In the genomic region with DNA sequence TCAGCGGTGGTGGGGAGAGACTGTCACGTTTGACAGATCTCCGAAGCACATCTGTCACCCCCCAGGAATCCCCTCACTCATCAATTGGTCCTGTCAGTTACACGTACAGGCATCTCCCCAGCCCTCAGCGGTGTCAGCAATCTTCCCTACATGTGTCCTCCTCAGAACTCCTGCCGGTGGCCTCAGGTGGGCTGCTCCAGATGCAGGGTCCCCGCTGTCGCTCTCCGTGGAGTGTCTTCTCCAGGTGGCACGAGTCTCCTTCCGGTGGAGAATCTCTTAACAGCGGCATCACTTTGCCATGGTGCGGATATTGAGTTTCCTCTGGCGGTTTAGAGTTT, we compare ENCODE assay signal across 12 mouse cellular contexts. TPM values are rescaled to one million over a fixed set of nuclear protein-coding genes. Genes with fewer than 3 reads are reported as not detected.
A peak's percentile ranks its signal among the peaks of the same experiment; 100 is the strongest.
DNase-seq lines count a peak whose midpoint lies in the region; ATAC-seq and TF ChIP-seq lines count a peak whose summit lies in the region.
"Had no signal": no experiment of that assay in that cellular context is flagged by ENCODE, and none has a peak within 500 bp of the region (broad histone marks: within the 10 kb centered on the region; RNA-seq: fewer than 3 reads in every experiment).

No protein-coding gene starts in this region.

- no peak overlapping the region for H3K9ac ChIP-seq in kidney, postnatal 0 days (ENCODE audit: low read depth, low read length)
- H3K9ac ChIP-seq in hindbrain, embryonic 14.5 days = no peak overlapping the region
- H3K9ac ChIP-seq in midbrain, postnatal 0 days (replicated peaks; ENCODE audit: low read length, poor library complexity, severe bottlenecking) = no peak overlapping the region
- H3K9ac ChIP-seq: heart, embryonic 12.5 days had no signal

- no peaks in the 10 kb centered on the region for H3K36me3 ChIP-seq in kidney, postnatal 0 days (ENCODE audit: insufficient read depth, low read length)
- no peaks in the 10 kb centered on the region for H3K36me3 ChIP-seq in hindbrain, embryonic 14.5 days (replicated peaks; ENCODE audit: control insufficient read depth, insufficient read depth)
- no peaks in the 10 kb centered on the region for H3K36me3 ChIP-seq in midbrain, postnatal 0 days (ENCODE audit: insufficient read depth, low read length)
- H3K36me3 ChIP-seq: heart, embryonic 12.5 days had no signal

- TF ChIP-seq POLR2A in cortical plate, adult 2 months (IDR thresholded peaks at IDR 0.05; ENCODE audit: extremely low read depth, insufficient read depth, low read length) = no peak

- no peak for ATAC-seq in kidney, postnatal 0 days (replicated peaks; ENCODE audit: low FRiP score, low read depth)
- no peak; the same call in 1 of the 2 replicates for ATAC-seq in hindbrain, embryonic 14.5 days (ENCODE audit: low FRiP score)
- ATAC-seq in midbrain, postnatal 0 days (ENCODE audit: low FRiP score) = no peak

- H3K4me3 ChIP-seq in kidney, postnatal 0 days (replicated peaks; ENCODE audit: low read depth, low read length) = no peak overlapping the region
- peak overlapping the region; percentile 20; the same call in 1 of the 2 replicates for H3K4me3 ChIP-seq in cortical plate, adult 2 months (ENCODE audit: insufficient read depth, low read length)
- H3K4me3 ChIP-seq in hindbrain, embryonic 14.5 days (replicated peaks; ENCODE audit: low read length) = no peak overlapping the region
- H3K4me3 ChIP-seq in midbrain, postnatal 0 days (ENCODE audit: low read depth, low read length) = no peak overlapping the region
- H3K4me3 ChIP-seq: heart, embryonic 12.5 days had no signal

- H3K27ac ChIP-seq in kidney, postnatal 0 days = no peak overlapping the region
- peak overlapping the region; percentile 22; the same call in 1 of the 2 replicates for H3K27ac ChIP-seq in cortical plate, adult 2 months (ENCODE audit: insufficient read depth, low read length)
- peak overlapping the region; percentile 1; the same call in 1 of the 2 replicates for H3K27ac ChIP-seq in hindbrain, embryonic 14.5 days
- H3K27ac ChIP-seq in midbrain, postnatal 0 days (ENCODE audit: low read depth, low read length) = no peak overlapping the region

- H3K9me3 ChIP-seq in kidney, postnatal 0 days (replicated peaks; ENCODE audit: low read length) = no peaks in the 10 kb centered on the region
- H3K9me3 ChIP-seq in hindbrain, embryonic 14.5 days (ENCODE audit: control insufficient read depth, low read length) = no peaks in the 10 kb centered on the region
- H3K9me3 ChIP-seq in midbrain, postnatal 0 days (ENCODE audit: low read length) = no peaks in the 10 kb centered on the region
- H3K9me3 ChIP-seq: heart, embryonic 12.5 days had no signal

- no peak for DNase-seq in kidney, postnatal 0 days (ENCODE audit: low spot score)
- DNase-seq in kidney, postnatal 14 days = no peak
- DNase-seq in hindbrain, embryonic 14.5 days (ENCODE audit: low spot score) = no peak
- DNase-seq in midbrain, postnatal 0 days (ENCODE audit: low spot score) = no peak
- DNase-seq in MN1 (ENCODE audit: low spot score) = no peak
- no peak for DNase-seq in adrenal gland, adult 8-10 months
- DNase-seq: adrenal gland, postnatal 10 days had no signal

- no peaks in the 10 kb centered on the region for H3K27me3 ChIP-seq in kidney, postnatal 0 days (ENCODE audit: insufficient read depth, low read length)
- no peaks in the 10 kb centered on the region for H3K27me3 ChIP-seq in hindbrain, embryonic 14.5 days (ENCODE audit: control insufficient read depth, insufficient read depth, low read length)
- no peaks in the 10 kb centered on the region for H3K27me3 ChIP-seq in midbrain, postnatal 0 days (ENCODE audit: insufficient read depth, low read length)
- H3K27me3 ChIP-seq: CH12.LX; heart, embryonic 12.5 days had no signal

- peak overlapping the region; percentile 29; the same call in 1 of the 2 replicates for H3K4me2 ChIP-seq in kidney, postnatal 0 days (ENCODE audit: low read length)
- H3K4me2 ChIP-seq in hindbrain, embryonic 14.5 days (replicated peaks) = peak overlapping the region; percentile 24
- H3K4me2 ChIP-seq in midbrain, postnatal 0 days (ENCODE audit: low read depth, low read length, poor library complexity, severe bottlenecking) = peak overlapping the region; percentile 33
- H3K4me2 ChIP-seq: heart, embryonic 12.5 days; liver, embryonic 11.5 days had no signal

- H3K4me1 ChIP-seq in kidney, postnatal 0 days (replicated peaks; ENCODE audit: insufficient read depth, low read length) = no peaks in the 10 kb centered on the region
- no peaks in the 10 kb centered on the region for H3K4me1 ChIP-seq in cortical plate, adult 2 months (ENCODE audit: control insufficient read depth, insufficient read depth, low read length)
- no peaks in the 10 kb centered on the region for H3K4me1 ChIP-seq in hindbrain, embryonic 14.5 days (replicated peaks; ENCODE audit: control insufficient read depth, insufficient read depth, low read length)
- H3K4me1 ChIP-seq in midbrain, postnatal 0 days (ENCODE audit: insufficient read depth, low read length) = no peaks in the 10 kb centered on the region; the same call in 1 of the 2 replicates
- H3K4me1 ChIP-seq: heart, embryonic 12.5 days had no signal

- no peak for TF ChIP-seq CTCF in kidney, postnatal 0 days (IDR thresholded peaks at IDR 0.05; ENCODE audit: low read depth)
- TF ChIP-seq CTCF in cortical plate, adult 2 months (IDR thresholded peaks at IDR 0.05; ENCODE audit: extremely low read depth, insufficient read depth, low read length) = no peak
- TF ChIP-seq CTCF in midbrain, postnatal 0 days (IDR thresholded peaks at IDR 0.05) = no peak

- 35% methylated on average over 14 of the region's 14 CpGs for WGBS in kidney, postnatal 0 days
- 61% methylated on average over 14 of the region's 14 CpGs for WGBS in hindbrain, embryonic 14.5 days
- 62% methylated on average over 14 of the region's 14 CpGs for WGBS in midbrain, postnatal 0 days

RNA-seq across cellular contexts. Expression of gene Cntnap4, which starts 19.2 kb away (rescaled TPM):
- polyA plus RNA-seq in kidney, postnatal 0 days (2015; fragmentation: Nextera tagmentation; extraction: Ambion mirVana) = 0.03 and 0.09 TPM in 2 replicates
- polyA plus RNA-seq in cortical plate, adult 2 months (2012; rRNA removed) = 7.9 and 8.8 TPM in 2 replicates
- polyA plus RNA-seq in hindbrain, embryonic 14.5 days (2014; fragmentation: Nextera tagmentation; extraction: Ambion mirVana) = 17.3 and 19.5 TPM in 2 replicates
- 37.0 and 42.5 TPM in 2 replicates for total RNA-seq in midbrain, postnatal 0 days (2014; rRNA removed)
- polyA plus RNA-seq in midbrain, postnatal 0 days (2015; fragmentation: Nextera tagmentation; extraction: Ambion mirVana) = 15.5 and 16.5 TPM in 2 replicates
- not detected for total RNA-seq in adrenal gland, adult 8-10 months (2022)
- total RNA-seq: CH12.LX; neutrophil, adult 5-6 weeks had no signal

Comparison
In these comparisons a context has a peak if more than half of its experiments do, and no peak if none do; other contexts are left out.
1. H3K27ac ChIP-seq: peak in cortical plate, adult 2 months (single experiment) and hindbrain, embryonic 14.5 days (single experiment); none in kidney, postnatal 0 days (single experiment) and midbrain, postnatal 0 days (single experiment).
2. Peak in every context shown above with its lines, with median percentiles within 50 percentile points of each other: H3K4me2 ChIP-seq.